Mouse (Mus musculus): ENCODE measurements at regions not wholly inside any gene's neighbourhood (a gene's known extent, or its start where the extent isn't known, plus 50 kb on each side); places are given as distances from the start of the nearest gene placed in this dataset.
A peak's percentile ranks its signal among the peaks of the same experiment; 100 is the strongest.
"Not testable (repeated sequence)": the region's sequence is repeated elsewhere in the genome, so short reads cannot be mapped to it uniquely, and the experiment has no call there.

DNA sequence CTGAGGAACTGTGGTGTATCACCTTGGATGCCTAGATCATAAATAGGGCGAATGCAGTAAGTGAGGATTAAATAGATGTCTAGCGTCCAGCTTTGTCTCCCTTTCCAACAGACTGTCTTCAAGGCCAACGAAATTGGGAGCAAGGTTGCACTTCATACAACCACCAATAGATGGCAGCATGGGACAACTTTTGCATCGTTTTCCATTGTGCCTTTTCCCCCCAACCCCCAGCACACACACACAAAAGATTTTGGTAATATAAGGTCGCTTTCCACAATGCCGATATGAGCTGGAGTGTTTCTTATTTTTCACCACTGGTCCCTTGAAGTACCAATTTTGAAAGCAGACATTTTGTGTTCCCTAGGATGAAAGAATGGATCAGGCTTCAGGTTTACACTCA lies 304.7 kb downstream of the BC048507 start:
- not testable (repeated sequence) for H3K4me3 ChIP-seq (ENCODE audit: low read depth, low read length); H3K27me3 ChIP-seq (ENCODE audit: control insufficient read depth, insufficient read depth, low read length); H3K4me2 ChIP-seq (replicated peaks; ENCODE audit: low read depth, low read length); H3K9me3 ChIP-seq (ENCODE audit: control insufficient read depth, low read length); ATAC-seq (ENCODE audit: low FRiP score); H3K36me3 ChIP-seq (ENCODE audit: control insufficient read depth, insufficient read depth, low read length); H3K9ac ChIP-seq (ENCODE audit: low read depth, low read length); H3K4me1 ChIP-seq (replicated peaks; ENCODE audit: control insufficient read depth, insufficient read depth, low read length); H3K27ac ChIP-seq (ENCODE audit: low read depth, low read length)
- DNase-seq (ENCODE audit: low spot score), result peak; percentile 0
- WGBS, result 41% methylated on average over 6 of the region's 6 CpGs

DNA sequence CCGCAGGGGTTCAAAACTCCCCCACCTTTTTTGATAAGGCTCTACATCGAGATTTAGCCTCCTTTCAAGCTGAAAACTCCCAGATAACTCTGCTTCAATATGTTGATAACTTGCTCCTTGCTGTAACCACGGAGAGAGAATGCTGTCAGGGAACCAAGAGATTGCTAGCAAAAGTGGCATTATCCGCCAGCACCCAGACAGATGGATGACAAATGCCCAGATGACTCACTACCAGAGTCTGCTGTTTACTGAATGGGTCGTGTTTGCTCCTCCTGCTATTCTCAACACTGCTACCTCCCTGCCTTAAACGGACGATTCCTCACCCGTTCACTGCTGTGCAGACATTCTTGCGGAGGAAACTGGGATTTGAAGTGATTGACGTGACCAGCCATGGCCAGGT lies 310.3 kb downstream of the BC048507 start:
- H3K27me3 ChIP-seq (ENCODE audit: control insufficient read depth, insufficient read depth, low read length); H3K4me3 ChIP-seq (ENCODE audit: low read depth, low read length); H3K27ac ChIP-seq (ENCODE audit: low read depth, low read length); H3K4me2 ChIP-seq (replicated peaks; ENCODE audit: low read depth, low read length); H3K9me3 ChIP-seq (ENCODE audit: control insufficient read depth, low read length); DNase-seq (ENCODE audit: low spot score); ATAC-seq (ENCODE audit: low FRiP score); H3K9ac ChIP-seq (ENCODE audit: low read depth, low read length); H3K36me3 ChIP-seq (ENCODE audit: control insufficient read depth, insufficient read depth, low read length); H3K4me1 ChIP-seq (replicated peaks; ENCODE audit: control insufficient read depth, insufficient read depth, low read length): not testable (repeated sequence)
- WGBS, result 81% methylated on average over 10 of the region's 10 CpGs

Data from hindbrain, embryonic 11.5 days (tissue).